Mouse (Mus musculus): ENCODE results near the gene Mtnr1b.
"Not testable (repeated sequence)": the region's sequence is repeated elsewhere in the genome, so short reads cannot be mapped to it uniquely, and the experiment has no call there.

Mtnr1b gene

DNA sequence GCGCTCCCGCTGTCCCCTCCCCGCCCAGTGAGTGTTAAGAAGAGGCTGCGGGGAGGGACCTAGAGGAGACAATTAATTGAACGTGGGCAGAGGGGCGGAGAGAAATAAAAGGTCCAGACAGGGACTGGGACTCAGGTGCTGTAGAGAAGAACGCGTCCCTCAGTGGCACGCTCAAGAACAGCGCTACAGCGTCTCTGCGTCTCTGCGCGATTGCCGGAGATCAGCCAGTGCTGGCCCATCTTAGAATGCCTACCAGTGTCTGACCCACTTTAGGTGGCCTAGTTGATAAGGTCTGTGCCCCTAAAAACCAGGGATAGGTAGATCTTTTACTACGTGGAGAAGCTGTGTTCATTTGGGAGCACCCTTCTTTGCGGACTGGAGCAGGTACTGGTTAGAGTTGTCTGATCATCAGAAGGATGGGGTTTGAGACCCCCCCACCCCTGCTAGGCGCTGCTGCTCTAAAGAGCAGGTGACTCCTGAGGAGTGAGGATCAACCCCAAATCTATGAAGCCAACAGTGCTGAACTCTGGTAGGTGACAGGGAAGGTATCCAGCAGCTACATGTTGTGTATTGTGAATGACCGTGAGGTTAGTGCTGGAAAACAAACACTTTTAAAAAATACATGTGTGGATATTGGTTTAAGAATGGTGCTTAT is at the start of gene Mtnr1b:
Mtnr1b (minus strand) TSS at position 51 of the 655 bp plus-strand sequence.
- DNase-seq = no peak

DNA sequence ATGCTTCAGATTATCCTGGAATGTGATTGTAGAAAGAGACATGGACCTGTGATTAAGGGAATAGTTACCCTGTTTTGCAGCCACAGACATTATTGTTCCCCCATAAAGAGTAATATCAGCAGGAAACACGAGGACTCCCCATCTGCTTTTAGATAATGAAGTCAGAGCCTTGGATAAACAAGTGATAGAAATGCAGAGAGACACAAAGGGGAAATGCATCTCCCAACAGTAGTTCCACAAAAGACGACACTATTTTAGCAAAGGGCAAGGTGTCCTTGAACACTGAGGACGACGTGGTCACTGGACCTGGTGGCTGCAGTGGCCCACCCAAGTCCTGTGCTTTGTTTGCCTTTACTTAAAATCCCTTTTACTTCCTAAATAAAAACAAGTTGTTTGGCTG is 45.9 kb upstream of the Mtnr1b start:
- no peak for DNase-seq

DNA sequence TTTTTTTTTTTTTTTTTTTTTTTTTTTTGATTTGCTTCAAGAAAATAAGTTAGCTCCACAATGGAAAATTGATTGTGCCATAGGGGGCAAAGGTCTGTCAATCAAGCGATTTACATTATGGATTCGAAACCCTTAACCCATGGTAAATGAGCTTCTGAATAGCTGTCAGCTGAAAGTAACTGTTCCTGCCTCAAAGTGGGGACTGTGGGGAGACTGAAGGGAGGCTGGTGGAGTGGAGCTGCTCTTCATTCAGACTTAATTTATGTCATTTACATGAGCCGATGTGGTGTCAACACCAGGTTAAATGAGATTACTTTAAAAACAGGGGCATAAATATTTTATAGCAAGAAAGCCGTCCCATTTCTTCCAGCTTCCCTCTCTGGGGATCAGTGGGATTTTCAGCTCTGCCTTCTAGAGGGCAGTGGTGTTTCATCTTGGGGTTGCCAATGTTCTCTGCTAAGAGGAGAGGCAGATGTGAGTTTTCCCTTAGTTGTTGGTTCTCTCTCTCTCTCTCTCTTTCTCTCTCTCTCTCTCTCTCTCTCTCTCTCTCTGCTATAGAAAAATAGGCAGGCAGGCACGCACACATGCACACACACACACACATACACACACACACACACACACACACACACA is 45.1 kb upstream of the Mtnr1b start:
- no peak for DNase-seq

DNA sequence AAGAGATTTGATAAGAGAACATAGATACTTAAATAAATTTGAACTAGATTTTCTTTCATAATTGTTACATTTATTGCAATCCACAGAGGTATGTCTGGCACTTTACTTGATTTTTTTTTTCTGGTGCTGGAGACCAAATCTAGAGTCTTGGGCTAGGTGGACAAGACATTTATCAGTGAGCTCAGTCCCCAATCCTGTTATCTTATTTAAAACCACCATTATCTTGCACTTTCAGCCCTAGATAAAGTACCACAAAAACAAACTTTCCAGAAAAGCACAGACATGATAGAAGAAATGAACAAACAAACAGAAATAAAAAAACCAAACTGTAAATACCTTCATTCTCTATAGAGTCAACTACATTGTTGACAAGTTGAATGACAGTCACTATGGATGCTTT is 42.2 kb upstream of the Mtnr1b start:
- DNase-seq = no peak

DNA sequence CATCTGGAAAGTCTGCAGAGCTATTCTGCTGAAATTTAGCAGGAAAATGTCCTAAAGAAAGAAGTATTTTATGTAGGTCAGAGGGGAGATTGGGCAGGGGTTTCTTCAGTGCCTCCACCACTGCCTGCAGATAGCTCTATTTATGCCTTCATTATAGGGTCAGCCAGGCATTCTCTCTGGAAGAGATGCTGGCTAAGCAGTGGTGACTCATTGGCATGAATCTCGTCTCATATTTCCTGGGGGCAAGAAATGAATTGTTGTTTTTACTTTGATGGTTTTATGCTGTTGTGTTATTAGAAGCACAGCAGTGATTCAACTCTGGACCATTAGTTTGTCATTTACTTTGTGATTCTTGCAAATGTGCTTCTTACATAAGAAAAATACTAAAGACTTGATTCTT is 38.4 kb upstream of the Mtnr1b start:
- DNase-seq = no peak

DNA sequence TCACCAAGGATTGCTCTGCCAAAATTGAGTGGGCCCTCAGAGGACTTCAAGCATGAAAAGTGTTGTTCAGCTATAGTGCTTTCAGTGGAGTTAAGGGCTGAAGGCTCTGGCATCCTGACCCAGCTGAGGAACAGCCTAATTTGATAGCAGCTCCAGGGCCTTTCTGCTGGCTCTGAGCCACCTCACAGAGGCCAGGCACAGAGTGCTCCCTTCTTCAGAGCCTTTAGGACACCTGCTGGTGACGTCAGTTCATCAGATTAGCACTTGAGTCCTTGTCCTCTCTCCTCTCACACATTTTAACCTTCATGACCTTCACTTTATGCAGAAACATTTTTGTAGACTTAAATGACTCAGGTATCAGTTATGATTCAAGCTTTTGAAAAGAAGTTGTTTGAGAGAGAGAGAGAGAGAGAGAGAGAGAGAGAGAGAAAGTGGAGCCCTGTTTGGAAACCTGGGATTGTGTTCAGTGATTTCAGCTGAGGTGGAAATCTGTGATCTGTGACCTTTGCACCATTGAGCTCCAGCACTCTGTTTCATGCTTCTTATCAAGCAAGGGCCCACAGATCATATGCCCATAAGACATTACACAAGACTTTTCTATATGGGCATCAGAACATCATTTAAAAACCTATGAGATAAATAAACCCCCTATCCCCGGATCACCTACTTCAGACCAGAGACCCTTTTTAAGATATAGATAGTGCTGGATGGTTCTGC is 35.2 kb upstream of the Mtnr1b start:
- no peak for DNase-seq

DNA sequence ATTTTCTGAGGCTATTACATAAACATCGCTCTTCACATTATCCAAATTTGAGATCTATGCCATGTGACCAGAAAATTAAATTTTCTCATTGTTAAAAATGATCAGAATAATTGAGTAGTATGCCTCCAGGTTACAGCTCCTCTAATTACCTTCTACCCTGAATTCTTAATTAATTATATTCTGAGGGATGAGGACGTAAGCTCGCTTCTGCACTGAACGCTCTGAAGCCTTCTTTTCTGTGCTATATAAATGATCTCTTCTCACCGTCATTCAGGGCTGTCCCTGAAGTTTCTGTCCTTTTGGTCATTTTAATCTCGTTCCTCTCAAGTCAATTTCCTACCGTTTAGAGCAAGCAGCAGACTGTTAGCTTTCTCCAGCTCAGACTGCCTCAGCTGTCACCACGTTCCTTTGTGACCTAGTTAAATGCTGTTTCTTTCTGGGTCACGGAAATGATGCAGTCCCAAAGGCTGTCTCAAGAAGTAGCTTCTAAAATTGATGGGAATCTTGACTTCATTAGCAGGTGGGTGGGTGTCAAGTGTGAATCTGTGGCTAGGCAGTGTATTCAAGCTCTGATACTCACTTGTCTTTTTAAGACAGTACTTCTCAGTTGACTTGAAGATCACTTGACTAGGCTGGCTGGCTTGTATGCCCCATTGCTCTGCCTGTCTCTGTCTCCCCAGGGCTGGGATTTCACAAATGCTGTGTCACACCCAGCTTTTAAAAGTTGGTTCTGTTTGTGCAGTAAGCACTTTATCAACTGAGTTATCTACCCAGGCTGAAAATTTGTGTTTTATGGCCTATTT is 29.8 kb upstream of the Mtnr1b start:
- DNase-seq = no peak

DNA sequence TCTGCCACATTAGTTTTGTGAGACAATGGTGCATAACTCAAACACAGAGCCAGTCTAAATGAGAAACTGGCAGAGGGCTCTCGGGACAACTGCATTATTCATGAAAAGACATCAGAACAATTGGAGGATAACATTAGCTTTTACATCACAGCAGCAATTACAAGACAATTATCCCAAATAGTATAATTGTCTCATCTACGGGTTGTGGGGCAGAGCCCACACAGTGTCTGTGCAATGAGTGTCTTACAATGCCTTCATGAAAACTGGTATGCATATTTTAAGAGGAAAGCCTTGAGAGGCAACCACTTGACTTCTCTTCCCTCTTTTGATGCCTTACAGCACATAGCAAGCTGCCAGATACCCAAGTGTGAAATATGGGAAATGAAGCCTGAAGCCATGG is 23.8 kb upstream of the Mtnr1b start:
- no peak for DNase-seq

DNA sequence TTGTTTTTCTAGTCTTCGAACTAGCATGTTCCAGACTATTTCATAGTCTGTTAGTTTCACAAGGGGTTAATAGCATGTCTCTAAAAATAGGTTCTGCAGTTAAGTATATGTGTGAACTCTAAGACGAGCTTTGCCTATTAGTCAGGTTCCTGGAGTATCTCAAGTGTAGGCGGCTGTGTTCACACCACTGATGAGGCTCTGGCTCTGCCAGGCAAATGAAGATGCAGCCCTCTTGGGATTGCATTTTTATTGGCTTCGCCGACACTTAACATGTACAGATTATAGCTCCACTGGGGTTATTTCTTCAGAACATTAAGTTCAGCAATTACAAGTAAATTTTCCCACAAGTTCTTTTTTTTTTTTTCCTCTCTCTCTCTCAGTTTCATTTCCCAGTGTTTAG is 12.4 kb upstream of the Mtnr1b start:
- no peak for DNase-seq

DNA sequence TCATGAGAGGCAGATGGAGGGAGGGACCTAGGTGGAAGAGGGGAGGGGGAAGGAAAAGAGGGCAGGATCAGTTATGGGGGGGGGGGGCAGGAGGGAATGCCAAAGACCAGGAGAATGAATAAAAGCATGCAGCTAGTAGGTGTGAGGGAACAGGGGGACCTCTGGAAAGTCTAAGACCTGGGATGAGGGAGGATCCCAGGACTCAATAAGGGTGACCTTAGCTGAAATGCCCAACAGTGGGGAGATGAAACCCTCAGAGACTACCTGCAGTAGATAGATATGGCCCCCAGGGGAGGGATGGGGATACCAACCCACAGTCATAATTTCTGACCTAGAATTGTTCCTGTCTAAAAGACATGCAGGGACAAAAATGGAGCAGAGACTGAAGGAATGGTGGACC is 6.4 kb upstream of the Mtnr1b start:
- DNase-seq = no peak

DNA sequence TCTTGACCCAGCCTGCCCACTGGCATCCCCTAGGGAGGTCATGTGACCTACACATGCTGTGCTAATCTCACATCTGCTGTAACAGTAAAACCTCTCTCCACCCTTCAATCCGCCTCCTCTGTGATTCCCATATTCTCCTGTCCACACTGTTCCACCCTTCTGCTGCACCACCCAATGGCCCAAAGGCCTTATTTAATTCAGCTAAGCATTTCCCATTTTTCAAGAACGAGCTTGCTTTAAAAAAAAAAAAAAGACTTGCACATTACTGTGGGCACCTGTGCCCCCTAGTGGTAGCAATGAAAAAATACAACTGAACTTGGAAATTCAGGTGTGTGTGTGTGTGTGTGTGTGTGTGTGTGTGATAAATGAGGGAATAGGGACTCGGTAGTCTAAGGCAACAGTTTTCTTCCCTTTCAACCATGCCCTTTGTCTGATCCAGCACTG is 5.8 kb upstream of the Mtnr1b start:
- peak; percentile 10 for DNase-seq

DNA sequence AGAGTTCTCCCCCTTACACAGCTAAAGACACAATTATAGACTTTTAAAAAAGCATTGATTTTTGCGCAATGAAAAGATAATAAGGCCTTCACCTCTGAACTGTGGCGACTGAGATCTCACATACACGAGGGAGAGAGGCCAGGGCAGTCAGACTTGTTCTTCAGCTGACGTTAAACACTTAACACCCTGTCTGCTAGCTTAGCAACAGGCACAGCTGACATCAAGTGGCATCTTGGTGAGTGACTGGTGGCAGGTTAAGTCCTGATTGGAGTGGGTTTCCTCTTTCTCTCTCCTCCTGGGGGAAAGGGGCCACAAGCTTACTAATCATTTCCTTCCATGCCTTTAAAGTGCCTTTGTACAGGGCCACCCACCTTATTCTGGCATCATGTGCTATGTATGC is 4.3 kb downstream of the Mtnr1b start:
- no peak for DNase-seq

DNA sequence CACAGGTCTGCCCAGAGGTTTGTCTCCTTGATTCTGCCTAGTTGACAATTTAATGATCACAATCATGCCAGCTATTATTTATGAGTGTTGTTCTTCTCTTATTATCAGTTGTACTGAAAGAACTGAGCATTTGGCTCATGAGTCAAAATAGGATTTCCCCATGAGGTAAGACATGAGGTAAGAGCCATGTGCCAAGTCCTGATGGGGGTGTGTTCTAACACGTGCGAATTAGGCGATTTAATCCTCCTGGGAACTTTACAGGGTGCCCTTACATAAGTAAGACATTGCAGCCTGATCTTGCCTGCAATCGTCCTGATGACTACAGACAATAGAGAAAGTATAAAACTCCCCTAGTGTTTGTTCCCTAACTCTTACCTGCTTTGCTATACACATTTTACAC is 4.9 kb downstream of the Mtnr1b start:
- no peak for DNase-seq

DNA sequence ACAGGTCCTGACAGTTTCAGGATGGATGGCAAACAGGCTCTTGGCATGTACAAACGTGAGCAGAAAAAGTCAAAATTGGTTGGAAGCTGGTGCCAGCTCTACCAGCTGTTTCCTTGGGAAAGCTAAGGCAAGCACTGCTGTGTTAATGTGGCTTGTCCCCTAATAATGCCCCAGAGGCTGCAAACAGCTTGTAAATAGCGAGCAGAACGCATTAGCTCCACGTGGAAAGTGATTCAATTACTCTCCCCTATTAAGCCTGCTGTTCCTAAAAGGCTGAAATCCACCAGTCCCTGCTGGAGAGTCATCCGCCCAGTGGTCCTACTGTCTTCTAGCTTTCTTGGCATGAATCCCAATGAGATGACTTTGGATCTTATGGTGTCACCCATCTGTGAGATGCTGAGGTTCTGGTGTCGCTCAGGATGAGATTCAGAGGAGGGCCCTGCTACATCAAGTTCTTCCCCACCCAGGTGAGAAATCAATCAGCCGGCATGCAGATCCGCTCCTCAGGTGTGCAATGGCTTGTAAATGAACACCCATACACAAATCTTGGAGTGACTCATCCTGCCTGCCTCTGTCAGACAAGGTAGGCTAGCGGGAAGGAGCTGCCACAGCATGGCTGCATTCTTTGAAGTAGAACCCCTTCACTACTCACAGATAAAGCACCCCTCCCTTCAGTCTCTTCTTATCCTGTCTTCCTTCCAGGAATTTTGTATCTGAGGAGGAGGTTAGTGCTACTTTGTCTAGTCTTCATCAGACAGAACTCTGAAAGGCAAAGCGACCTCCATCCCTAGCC is 7.9 kb downstream of the Mtnr1b start:
- DNase-seq = no peak

DNA sequence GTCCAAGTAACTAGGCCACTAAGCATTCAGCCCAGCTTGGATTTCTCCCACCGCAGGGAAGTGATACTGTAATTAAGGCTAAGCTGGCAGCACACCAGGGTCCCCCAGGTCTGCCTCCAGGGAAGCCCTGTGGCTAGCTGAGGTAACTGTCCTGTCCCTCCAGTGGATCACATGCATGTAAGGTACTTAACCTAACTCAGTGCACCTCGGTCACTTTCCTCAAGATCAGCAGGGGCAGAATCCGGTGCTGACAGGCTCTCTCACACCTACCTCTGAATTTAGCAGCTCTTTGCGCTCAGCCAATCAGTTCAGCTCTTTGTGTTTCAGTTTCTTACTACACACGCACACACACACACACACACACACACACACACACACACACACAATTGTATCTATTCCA is 13.0 kb downstream of the Mtnr1b start:
- no peak for DNase-seq

DNA sequence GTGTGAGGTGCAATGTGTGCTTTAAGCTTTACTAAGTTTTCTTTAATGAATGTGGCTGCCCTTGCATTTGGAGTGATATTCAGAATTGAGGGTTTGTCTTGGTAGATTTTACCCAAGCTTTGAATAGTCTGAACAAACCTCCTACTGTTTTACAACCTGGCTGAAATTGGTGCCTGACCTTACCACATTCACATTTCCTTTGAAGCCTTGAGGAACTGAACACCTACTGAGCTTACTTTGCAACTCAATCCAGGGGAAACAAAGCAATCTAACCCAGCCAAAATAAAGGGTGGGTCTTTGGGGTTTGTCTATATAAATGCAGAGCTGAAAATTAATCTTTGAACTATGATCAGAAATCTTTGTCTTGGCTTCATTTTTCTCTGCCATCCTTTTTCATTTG is 23.6 kb downstream of the Mtnr1b start:
- no peak for DNase-seq

DNA sequence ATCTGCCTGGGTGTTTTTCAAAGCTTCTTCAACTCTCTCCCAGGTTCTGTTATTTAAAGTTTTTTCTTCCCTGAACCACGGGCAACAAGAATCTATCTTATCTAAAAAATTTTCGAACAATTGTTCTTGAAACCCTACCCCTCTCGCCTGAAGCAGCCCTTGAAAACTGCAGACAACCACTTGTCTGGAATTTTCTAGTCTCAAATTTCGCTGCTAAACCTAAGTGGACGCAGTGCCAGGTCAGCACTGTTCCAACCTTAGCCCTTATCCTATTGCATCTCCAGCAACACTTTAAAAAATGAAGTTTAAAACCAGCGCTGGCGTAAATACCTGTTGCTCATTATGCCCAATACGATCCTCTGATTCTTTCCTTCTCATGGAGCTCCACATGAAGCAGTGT is 29.0 kb downstream of the Mtnr1b start:
- DNase-seq = no peak

DNA sequence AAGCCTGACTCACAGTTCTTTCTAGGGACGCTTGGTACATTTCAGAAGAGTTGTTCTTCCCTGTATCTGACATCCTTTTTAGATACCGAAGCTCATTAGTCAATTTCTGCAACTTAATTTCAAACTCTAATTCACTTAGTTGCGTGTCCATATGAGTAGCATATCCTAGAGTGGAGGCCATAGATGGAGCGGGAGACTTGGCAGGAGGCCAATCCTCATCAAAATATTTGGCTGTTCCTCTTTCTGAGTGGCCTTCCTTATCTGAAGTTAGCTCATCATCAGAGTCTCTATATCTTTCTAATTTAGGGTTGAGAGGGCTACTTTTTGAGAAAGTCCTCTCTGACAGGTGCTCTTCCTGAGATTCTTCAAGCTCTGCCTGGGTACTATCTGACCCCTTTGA is 29.4 kb downstream of the Mtnr1b start:
- not testable (repeated sequence) for DNase-seq

DNA sequence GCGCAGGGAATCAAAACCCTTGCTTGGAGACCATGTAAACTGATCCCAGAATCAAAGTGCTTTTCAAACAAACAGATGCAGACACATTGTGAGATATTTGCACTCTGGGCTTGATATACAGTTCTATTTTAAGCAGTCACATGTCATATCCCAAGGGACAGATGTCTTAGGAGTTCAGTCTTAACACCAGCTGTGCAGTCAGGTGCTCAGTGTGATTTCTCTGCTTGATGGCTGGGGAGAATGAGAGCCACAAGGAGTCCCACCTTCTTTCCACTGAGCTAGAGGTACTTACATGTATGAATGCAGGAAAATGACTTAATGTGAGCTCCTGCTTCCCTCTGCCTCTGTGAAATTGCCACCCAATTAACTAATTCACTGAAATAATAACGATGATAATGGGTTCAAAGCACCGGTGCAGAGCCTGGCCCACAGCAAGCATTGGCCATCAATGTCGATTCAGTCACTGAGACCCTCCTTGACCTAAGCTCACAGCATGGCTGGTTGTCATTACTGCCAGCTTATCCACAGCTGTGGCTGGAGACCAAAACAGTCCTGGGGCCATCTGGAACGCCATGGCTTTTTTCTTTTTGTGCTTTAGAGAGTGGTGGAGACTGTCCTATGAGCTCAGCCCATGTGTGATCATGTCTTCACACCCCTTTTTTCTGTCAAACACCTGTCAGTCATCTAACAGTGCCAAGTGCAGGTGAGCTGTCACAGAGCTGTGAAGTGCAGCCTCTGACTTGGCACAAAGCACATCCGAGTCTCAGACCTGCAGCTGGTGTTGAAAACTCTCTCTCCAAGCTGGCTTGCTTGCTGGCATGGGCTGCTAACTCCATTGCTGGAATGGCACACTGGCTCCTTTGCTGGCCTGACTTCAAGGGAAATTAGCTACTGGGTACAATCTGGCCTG is 61.1 kb downstream of the Mtnr1b start:
- no peak for DNase-seq

DNA sequence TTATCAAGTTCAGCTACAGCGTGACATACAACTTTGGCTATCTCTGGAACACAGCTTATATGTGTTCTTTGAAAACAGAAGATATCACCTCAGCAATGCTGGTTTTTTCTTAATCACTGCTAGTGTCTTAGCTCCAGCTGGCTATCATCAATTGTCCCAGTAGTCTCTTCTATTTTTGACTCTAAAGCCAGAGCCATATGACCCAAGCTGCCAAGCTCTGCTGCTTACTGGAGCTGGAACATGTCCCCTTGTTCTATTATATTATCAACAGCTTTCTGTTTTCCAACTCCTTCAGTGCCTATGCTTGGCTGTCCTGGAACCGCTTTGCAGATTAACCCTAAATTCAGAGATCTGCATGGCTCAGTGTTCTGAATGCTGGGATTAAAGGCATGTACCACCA is 70.1 kb downstream of the Mtnr1b start:
- no peak for DNase-seq

DNA sequence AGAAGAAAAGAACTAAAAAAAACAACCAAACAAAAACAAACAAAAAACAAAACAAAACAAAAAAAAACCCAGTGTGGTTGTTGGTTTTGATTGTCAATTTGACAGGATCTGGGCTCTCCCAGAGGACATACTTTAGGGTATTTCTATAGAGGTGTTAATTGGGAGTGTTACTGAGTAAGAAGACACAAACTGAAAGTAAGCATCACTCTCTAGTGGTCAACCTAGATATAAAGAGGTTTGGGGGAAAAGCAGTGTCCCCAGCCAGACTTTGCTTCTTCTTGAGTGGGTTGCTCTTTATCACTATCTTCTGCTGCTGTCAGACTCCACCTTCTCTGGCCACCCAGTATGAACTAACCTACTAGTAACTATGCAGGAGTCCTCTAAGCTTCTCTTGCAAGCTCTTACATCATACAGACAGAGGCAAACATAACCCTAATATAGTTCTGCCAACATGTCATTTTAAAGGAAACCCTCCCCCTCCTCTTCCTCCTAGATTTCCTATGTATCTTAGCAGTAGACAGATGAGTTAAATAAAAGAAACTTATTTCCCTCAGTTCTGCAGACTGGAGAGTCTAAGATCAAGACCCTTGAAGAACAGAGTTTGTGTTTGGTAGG is 71.8 kb downstream of the Mtnr1b start:
- no peak for DNase-seq
